Mouse (Mus musculus) left cerebral cortex, adult 2 months (tissue): ENCODE measurements at regions not wholly inside any gene's neighbourhood (a gene's known extent, or its start where the extent isn't known, plus 50 kb on each side); places are given as distances from the start of the nearest gene placed in this dataset.
"Not testable (repeated sequence)": the region's sequence is repeated elsewhere in the genome, so short reads cannot be mapped to it uniquely, and the experiment has no call there.

Experiments used
- DNase-seq, 2 experiments: peaks; one replicate each; pipeline ENCODE4 v3.0.0; 2021 to 2022; ENCODE audit warnings: low spot score in 2 of 2, mixed read lengths in 1 of 2; ENCODE audit errors: extremely low spot score in 1 of 2
- H3K27ac ChIP-seq: fragments of 200-600 bp; 2 replicates; pipeline ENCODE4 v1.8.1; 2022
- H3K4me3 ChIP-seq: fragments of 200-600 bp; 2 replicates; pipeline ENCODE4 v1.8.1; 2022
- CTCF ChIP-seq: fragments of 200-600 bp; IDR thresholded peaks from 2 replicates; pipeline ENCODE4 v1.8.1; 2022; ENCODE audit warnings: antibody characterized with exemption, mild to moderate bottlenecking, moderate library complexity
- intact Hi-C: fragments of 180-260 bp; cut with DNase I; formaldehyde crosslinking; loops from one replicate; pipeline ENCODE4 v1.15.1; 2025

DNA sequence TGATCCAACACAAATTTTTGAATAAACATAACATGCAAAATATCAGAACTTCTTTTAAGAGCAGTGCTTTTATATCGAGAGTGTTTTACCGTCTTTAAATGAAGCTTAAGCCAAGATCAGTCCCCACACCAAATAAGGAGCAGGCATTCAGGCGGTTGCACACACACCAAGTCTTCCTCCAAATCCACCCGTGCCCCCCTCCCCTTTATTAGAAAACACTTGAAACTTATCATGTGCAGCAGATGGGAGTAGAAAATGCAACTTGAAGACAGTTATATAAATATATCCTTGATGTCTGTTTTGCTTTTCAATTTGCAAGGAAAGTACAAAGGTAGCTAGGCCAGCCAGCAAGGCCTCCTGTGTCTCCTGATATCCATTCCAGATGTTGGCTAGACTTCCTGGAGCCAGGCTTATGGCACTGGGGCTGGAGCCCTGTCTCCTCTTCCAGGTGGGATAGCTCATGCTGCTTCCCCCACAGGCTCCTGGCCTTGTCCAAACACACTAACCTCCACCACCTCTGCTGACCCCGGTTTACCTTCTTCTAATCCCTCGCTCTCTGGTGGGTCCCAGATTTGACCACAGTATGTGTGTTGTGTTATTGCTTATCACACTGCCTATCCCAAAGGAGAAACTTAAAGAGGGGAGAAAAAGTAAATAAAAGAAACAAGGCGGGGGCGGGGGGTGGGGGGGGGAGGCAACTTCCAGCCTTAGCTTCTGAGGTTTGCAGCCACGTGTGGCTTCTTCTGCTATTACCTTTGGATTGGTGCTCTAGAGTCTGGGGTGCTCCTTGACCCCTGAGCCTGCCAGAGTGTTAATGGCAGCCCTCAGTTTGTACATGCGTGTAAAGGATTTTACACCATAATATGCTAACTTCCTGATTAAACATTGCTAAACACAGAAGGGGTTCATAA, 437.0 kb upstream of the Id2 start:
- Histone ChIP-seq H3K27ac (peak overlapping the region; percentile 46; the same call in 1 of the 2 replicates), H3K4me3 (no peak overlapping the region)
- intact Hi-C loops: no loop called here
- TF ChIP-seq CTCF: no peak
- no peak for DNase-seq

DNA sequence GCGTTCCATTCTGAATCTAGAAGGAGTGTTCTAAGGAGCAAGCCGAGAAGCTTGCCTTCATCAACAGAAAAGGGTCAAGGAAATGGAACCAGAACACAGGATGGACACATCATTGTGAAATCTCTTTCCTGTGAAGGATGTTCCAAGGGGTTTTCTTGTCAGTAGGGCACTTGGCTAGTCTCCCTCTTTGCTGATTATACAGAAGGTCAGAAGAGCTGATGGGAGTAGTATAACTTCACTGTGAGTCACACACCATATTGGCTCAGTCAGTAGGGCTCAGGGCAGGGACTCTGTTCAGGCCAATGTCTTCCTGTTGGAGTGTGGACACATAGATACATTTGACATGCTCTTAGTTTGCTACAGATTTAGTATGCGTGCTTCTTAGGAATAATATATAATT, 433.5 kb upstream of the Id2 start:
- TF ChIP-seq CTCF: no peak
- H3K4me3 ChIP-seq: no peak overlapping the region
- no peak overlapping the region for H3K27ac ChIP-seq
- no peak for DNase-seq
- intact Hi-C loops: no loop called here

DNA sequence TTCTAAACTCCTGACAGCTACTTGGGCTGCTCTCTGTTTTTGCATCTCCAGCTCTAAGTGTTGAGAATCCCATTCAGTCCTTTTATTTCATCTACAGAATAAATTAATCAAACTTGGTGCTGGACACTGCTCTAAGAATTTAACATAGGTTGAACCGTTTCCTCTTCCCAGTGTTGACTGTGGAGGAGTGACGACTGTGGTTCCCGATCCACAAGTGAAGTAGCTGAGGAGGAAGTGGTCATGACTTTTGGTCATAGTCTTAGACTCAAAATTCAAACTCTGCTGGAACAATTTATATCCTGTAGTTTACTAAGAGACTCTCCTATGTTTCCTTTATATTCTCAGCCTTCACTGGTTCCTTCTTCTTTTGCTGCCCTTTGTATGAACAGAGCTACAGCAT, 432.6 kb upstream of the Id2 start:
- Histone ChIP-seq H3K27ac (no peak overlapping the region), H3K4me3 (no peak overlapping the region)
- no peak for DNase-seq
- TF ChIP-seq CTCF: no peak
- intact Hi-C loops: no loop called here

DNA sequence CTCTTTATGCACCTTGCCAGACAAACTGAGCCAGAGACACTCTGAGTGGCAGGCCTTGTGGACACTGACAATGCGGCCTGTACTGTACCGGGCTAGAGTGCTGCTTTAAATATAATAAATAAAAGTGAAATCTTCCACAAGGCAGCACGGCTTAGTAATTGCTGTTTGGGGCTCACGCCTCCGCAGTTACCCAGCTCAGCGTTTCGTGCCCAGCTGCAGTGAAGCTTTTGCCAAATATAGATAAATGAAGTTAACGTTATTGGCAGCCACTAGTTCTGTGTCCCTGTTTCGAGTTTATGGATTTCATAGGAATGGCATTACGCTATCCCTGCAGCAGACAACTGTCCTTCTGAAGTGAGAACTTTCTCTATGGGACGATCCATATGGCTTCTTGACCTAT, 429.7 kb upstream of the Id2 start:
- H3K27ac ChIP-seq: no peak overlapping the region
- TF ChIP-seq CTCF: no peak
- H3K4me3 ChIP-seq: no peak overlapping the region
- peak; percentile 27 to 32 for DNase-seq
- intact Hi-C loops: no loop called here

DNA sequence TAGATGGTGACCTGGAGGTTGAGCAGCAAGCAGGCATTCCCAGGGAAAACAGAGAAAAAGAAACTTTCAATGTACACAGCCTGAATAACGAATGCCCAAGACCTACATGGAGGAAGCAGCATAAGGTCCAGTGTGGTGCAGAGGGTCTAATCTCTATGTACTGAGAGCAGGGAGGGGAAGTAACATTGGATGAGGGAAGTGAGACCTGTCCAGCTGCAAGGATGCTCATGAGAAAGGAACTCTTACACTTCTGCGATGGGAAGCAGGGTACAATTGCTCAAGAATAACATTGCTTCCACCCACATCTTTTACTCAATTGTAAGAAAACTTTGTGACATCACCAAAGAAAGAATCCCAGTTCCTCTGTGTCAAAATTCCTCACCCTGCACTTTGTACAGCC, 419.8 kb upstream of the Id2 start:
- H3K4me3 ChIP-seq: no peak overlapping the region
- TF ChIP-seq CTCF: no peak
- H3K27ac ChIP-seq: no peak overlapping the region
- intact Hi-C loops: no loop called here
- no peak for DNase-seq

DNA sequence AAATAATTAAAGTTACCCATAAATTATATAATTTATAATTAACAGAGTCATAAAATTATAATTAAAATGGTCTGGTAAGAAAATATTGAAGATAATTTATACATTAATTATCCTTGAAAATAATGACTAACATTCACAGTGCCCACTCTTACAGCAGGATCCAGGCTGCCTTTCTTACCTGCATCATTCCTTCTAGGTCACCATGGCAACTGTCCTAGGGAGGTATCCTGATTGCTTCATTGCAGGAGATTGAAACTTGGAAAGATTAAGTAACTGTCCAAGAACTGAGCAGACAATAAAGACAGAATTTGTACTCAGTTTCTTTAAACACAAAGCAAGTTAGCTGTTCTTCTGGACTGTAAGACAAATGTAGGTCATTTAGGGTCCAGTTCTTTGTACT, 416.7 kb upstream of the Id2 start:
- no peak overlapping the region for H3K27ac ChIP-seq
- no peak for TF ChIP-seq CTCF
- H3K4me3 ChIP-seq: no peak overlapping the region
- intact Hi-C loops: no loop called here
- DNase-seq: no peak

DNA sequence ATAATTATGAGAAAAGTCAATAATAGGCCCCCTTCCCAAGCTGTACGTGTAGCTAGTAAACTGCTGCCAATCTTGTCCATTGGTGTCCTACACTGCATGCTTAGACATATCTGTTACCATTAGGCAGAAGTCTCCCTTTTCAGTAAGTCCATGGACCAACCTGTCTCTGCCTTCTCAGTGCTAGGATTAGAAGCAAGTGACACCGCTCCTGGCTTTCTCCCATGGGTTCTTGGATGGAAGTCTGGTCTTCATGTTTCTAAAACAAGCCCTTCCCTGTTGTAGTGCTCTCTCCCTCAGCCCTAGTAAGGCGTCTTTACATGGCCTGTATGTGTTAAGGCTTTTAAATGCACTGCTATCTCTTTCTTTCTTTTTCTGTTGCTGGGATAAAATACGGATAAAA, 412.7 kb upstream of the Id2 start:
- no peak for TF ChIP-seq CTCF
- Histone ChIP-seq H3K27ac (no peak overlapping the region), H3K4me3 (no peak overlapping the region)
- DNase-seq: no peak
- intact Hi-C loops: no loop called here

DNA sequence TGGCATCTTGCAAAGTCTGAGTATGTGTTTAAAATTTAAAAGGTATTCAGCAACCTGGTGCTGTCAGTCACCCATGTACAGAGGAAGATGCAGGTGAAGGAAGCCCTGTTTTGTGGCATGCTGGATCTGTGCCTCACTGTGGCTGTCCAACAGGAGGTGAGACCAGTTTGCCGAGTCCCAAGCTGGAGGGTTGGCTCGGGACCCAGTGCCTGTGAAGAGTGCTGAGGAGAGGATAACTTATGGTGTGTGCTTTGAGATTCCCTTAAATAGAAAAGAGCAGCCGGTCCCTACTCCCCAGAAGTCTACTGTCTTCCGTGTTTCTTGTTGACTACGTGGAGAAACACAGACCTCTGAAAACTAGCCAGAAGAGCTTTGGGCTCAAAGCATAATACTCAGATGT, 396.3 kb upstream of the Id2 start:
- Histone ChIP-seq H3K27ac (no peak overlapping the region), H3K4me3 (no peak overlapping the region)
- DNase-seq: no peak
- no peak for TF ChIP-seq CTCF
- intact Hi-C loops: no loop called here

DNA sequence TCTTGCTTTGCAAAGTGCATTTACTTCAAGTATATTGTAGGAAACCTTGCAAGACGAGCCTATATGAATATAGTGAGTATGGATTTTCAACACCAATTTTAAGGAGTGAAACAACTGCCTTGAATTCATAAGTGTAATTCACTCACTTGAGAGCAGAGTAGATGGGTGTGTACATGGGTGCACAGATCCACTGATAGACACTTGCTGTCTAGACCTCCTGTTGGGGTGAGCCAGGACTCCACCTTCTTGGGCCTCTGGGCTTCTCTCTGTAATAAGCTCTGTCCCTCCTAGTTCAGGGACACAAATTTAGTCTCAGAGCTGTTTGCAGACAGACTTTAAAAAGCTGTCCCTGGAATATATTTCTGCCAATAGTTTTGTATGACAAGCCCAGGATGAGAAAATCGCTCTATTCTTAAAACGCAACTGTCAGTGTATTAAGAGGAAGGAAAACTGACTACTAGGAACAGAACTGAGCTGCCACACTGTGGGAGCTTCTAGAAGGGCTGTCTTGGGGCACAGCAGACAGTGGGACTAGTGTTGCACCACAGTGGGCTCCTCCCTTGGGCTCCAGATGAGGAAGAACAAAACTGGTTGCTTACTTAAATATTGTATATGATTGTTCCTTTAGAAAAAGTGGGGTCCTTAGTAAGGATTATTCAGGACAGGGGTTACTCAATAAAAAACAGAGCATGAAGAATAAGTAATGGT, 395.7 kb upstream of the Id2 start:
- intact Hi-C loops: no loop called here
- DNase-seq: no peak
- Histone ChIP-seq H3K4me3 (no peak overlapping the region), H3K27ac (no peak overlapping the region)
- TF ChIP-seq CTCF: no peak

DNA sequence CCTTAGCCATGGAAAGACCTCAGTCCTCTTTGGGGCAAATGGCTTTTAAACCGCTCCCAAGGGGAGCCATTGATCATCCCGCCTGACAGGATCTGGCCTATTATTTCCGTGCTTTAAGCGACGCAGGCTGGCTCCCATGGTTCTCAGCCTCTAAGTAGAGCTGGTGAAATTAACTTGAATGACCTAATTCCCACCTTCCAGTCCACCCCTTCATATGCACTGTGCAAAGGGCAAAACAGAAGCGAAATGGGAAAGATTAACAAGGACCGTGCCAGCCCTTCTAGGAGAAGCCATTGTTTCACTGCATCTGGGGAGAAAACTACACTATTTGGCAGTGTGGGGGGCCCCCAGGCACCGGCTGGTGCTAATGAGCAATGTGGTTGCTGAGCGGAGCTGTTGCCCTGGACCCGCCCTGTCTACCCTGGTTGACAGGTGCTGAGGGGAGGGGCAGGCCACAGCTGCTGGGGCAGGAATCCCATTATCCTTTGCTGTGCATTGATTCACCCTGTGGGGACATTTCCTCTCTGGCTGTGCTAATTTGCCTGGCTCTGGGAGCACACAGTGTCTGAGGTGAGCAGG, 378.3 kb upstream of the Id2 start:
- no peak for TF ChIP-seq CTCF
- H3K27ac ChIP-seq: peak overlapping the region; percentile 40; the same call in 1 of the 2 replicates
- no peak for DNase-seq
- H3K4me3 ChIP-seq: no peak overlapping the region
- intact Hi-C loops: no loop called here

DNA sequence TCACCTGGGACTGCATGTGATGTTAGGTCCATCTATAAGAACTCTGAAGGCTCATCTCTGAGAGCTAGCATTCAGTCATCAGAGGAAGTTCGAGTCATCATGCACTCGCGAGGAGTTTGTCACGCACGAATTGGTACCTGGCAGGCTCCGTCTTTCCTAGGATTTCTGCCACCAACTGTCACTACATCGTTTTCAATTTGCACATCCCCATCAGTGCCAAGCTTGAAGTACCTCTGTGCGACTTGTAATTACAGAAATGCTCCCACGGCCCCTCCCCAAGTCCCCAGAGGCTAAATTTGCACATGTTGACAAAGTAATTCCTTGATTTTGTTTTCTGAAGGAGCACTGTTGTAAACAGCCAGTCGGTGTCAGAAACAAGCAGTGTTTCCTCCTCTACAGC, 372.2 kb upstream of the Id2 start:
- H3K4me3 ChIP-seq: no peak overlapping the region
- intact Hi-C loops: loop anchor here (2.0 kb wide), 1 partner anchor 280 kb away; no protein-coding TSS in a partner anchor
- no peak for TF ChIP-seq CTCF
- peak in 1 of 2 experiments; percentile 9 for DNase-seq
- H3K27ac ChIP-seq: no peak overlapping the region

DNA sequence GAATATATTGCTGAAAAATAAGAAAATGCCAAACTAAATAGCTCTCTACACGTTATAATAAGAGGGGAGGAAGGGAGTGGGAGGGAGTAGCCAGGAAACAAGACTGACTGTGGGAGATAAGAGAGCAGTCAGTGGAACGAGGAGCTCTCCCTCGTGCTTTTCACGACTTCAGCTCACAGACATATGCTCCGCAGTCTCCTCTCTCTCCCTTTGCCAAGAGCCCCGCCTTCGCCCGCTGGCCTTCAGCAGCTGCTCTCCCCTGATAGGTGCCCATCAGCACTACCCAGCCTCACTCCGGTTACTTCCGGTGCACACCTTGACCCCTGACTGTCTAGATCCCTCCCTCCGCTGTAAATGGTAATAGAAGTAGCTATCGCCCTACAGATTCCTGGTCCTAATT, 370.8 kb upstream of the Id2 start:
- H3K4me3 ChIP-seq: no peak overlapping the region
- no peak for TF ChIP-seq CTCF
- peak overlapping the region; percentile 18; the same call in 1 of the 2 replicates for H3K27ac ChIP-seq
- peak; percentile 22 to 46 for DNase-seq
- intact Hi-C loops: loop anchor here (2.0 kb wide), 1 partner anchor 279 kb away; no protein-coding TSS in a partner anchor

DNA sequence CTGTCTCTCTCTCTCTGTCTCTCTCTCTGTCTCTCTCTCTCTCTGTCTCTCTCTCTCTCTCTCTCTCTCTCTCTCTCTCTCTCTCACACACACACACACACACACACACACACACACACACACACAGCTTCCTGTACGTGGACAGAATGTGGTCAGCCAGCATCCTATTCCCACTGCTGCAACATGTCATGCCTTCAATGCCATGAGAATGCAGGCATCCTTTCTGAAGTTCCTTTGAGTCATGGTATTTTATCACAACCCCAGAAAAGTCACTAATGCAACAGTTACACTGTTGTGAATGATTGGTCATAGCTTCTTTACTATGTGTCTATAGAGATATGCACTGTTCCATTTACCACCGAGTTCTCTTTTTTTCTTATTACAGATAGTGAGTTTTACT, 365.8 kb upstream of the Id2 start:
- DNase-seq, H3K27ac ChIP-seq, H3K4me3 ChIP-seq, intact Hi-C loops: not testable (repeated sequence)
